Mouse (Mus musculus) CH12.LX (cell line): Measurements from ENCODE around the gene Ndufb8.

Experiments
- CTCF ChIP-seq, 2 experiments: IDR thresholded peaks in 1 of 2; conservative IDR thresholded peaks in 1 of 2; 2 replicates each; pipeline ENCODE4 v1.5.1; 2011 to 2012; ENCODE audit warnings: low read depth in 2 of 2, low read length in 2 of 2, improper control_type of control experiment in 1 of 2, inconsistent platforms in 1 of 2, mild to moderate bottlenecking in 1 of 2, moderate library complexity in 1 of 2
- ELF1 ChIP-seq: IDR thresholded peaks from 2 replicates; pipeline ENCODE4 v1.6.1; 2014; ENCODE audit warnings: low read depth, mild to moderate bottlenecking, inconsistent platforms, low read length, improper control_type of control experiment
- GABPA ChIP-seq: IDR thresholded peaks from 2 replicates; pipeline ENCODE4 v1.6.1; 2012; ENCODE audit warnings: low read depth, low read length, improper control_type of control experiment, inconsistent platforms; ENCODE audit not compliant: insufficient replicate concordance
- MAFK ChIP-seq: IDR thresholded peaks from 2 replicates; pipeline ENCODE4 v1.6.1; 2011; ENCODE audit warnings: low read length, improper control_type of control experiment; ENCODE audit not compliant: insufficient replicate concordance
- MAZ ChIP-seq: IDR thresholded peaks from 2 replicates; pipeline ENCODE4 v1.6.1; 2012; ENCODE audit warnings: low read depth, mild to moderate bottlenecking, inconsistent platforms, low read length, improper control_type of control experiment, moderate library complexity
- MEF2A ChIP-seq: IDR thresholded peaks from 2 replicates; pipeline ENCODE4 v1.6.1; 2014; ENCODE audit warnings: low read depth, mild to moderate bottlenecking, inconsistent platforms, low read length, improper control_type of control experiment, borderline replicate concordance
- MYC ChIP-seq: IDR thresholded peaks from 2 replicates; pipeline ENCODE4 v1.6.1; 2011; ENCODE audit warnings: low read depth, mild to moderate bottlenecking, improper control_type of control experiment, low read length
- NELFE ChIP-seq: IDR thresholded peaks from 2 replicates; pipeline ENCODE4 v1.6.1; 2011; ENCODE audit warnings: low read depth, low read length, improper control_type of control experiment
- NRF1 ChIP-seq: IDR thresholded peaks from 2 replicates; pipeline ENCODE4 v1.6.1; 2014; ENCODE audit warnings: low read depth, mild to moderate bottlenecking, inconsistent platforms, low read length, improper control_type of control experiment, moderate library complexity
- POLR2A ChIP-seq: IDR thresholded peaks from 2 replicates; pipeline ENCODE4 v1.6.1; 2011; ENCODE audit warnings: low read depth, mild to moderate bottlenecking, improper control_type of control experiment, low read length
- USF1 ChIP-seq: IDR thresholded peaks from 2 replicates; pipeline ENCODE4 v1.6.1; 2014; ENCODE audit warnings: low read depth, mild to moderate bottlenecking, inconsistent platforms, low read length, improper control_type of control experiment
- ZKSCAN1 ChIP-seq: IDR thresholded peaks from 2 replicates; pipeline ENCODE4 v1.6.1; 2012; ENCODE audit warnings: low read depth, inconsistent platforms, low read length, improper control_type of control experiment, borderline replicate concordance

DNA sequence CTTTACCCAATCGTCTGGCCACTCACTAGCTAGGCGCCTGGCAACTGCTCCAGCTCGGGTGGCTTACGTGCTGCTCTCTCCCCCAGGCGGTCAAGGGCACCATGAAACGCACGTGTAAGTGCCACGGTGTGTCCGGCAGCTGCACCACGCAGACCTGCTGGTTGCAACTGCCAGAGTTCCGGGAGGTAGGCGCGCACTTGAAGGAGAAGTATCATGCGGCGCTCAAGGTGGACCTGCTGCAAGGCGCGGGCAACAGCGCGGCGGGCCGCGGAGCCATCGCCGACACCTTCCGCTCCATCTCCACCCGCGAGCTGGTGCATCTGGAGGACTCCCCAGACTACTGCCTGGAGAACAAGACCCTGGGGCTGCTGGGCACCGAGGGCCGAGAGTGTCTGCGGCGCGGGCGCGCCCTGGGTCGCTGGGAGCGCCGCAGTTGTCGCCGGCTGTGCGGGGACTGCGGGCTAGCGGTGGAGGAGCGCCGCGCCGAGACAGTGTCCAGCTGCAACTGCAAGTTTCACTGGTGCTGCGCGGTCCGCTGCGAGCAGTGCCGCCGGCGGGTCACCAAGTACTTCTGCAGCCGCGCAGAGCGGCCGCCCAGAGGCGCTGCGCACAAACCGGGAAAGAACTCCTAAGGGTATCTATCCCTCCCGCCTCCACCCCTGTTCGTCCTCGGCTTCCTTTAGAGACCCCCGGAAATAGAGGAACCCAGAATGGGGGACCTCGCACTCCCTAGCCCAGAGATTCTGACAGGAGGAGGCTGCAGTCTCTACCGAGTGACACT lies 43.6 kb downstream of the Ndufb8 start:
- TF ChIP-seq CTCF (conservative IDR thresholded peaks at IDR 0.05 in 1 of 2, IDR thresholded peaks at IDR 0.05 in 1 of 2; ENCODE audit: low read depth in 2 of 2, low read length in 2 of 2) (no peak), GABPA (no peak), POLR2A (no peak), MEF2A (no peak), ELF1 (no peak), NRF1 (no peak), MAZ (no peak), MAFK (no peak), ZKSCAN1 (no peak), NELFE (no peak), MYC (no peak), USF1 (no peak)
